Mouse (Mus musculus) adipocyte (in vitro differentiated cells): ENCODE results near the gene Unc13c.

Experiments
- DNase-seq: peaks from one replicate; pipeline ENCODE4 v3.0.0-alpha.2; 2016; ENCODE audit warnings: low spot score

The Unc13c gene

GRCm38 (mm10) chr9:73968641-73969121 is at the start of gene Unc13c:
Unc13c (minus strand) TSS chr9:73968966.
- no peak for DNase-seq

GRCm38 (mm10) chr9:74007976-74008686 is 39.4 kb upstream of the Unc13c start:
- DNase-seq, result no peak

- DNase-seq, result no peak
Observed at GRCm38 (mm10) chr9:74002388-74002990, 33.7 kb upstream of the Unc13c start.

GRCm38 (mm10) chr9:73988096-73988495 is 19.3 kb upstream of the Unc13c start:
- DNase-seq, result no peak

- DNase-seq, result no peak
Observed at GRCm38 (mm10) chr9:73987236-73987635, 18.5 kb upstream of the Unc13c start.

GRCm38 (mm10) chr9:73982597-73983344 is 14.0 kb upstream of the Unc13c start:
- DNase-seq, result peak; percentile 80

- DNase-seq, result peak; percentile 10
Observed at GRCm38 (mm10) chr9:73972327-73972988, 3.7 kb upstream of the Unc13c start.

- DNase-seq, result no peak
Observed at GRCm38 (mm10) chr9:73970717-73971116, 2.0 kb upstream of the Unc13c start.

GRCm38 (mm10) chr9:73965322-73965915 is 3.3 kb downstream of the Unc13c start:
- DNase-seq, result no peak

GRCm38 (mm10) chr9:73962471-73962870 is 6.3 kb downstream of the Unc13c start:
- DNase-seq, result no peak

- DNase-seq, result no peak
Observed at GRCm38 (mm10) chr9:73952331-73952730, 16.4 kb downstream of the Unc13c start.

- no peak for DNase-seq
Observed at GRCm38 (mm10) chr9:73951586-73951985, 17.2 kb downstream of the Unc13c start.

- DNase-seq, result no peak
Observed at GRCm38 (mm10) chr9:73934844-73935243, 33.9 kb downstream of the Unc13c start.

GRCm38 (mm10) chr9:73931988-73932387 is 36.8 kb downstream of the Unc13c start:
- DNase-seq, result no peak

- no peak for DNase-seq
Observed at GRCm38 (mm10) chr9:73927276-73927675, 41.5 kb downstream of the Unc13c start.

GRCm38 (mm10) chr9:73922449-73923115 is 46.2 kb downstream of the Unc13c start:
- DNase-seq, result no peak

GRCm38 (mm10) chr9:73905959-73906358 is 62.8 kb downstream of the Unc13c start:
- DNase-seq, result no peak

GRCm38 (mm10) chr9:73898516-73898915 is 70.2 kb downstream of the Unc13c start:
- no peak for DNase-seq

GRCm38 (mm10) chr9:73896210-73896609 is 72.6 kb downstream of the Unc13c start:
- DNase-seq, result peak; percentile 8

- no peak for DNase-seq
Observed at GRCm38 (mm10) chr9:73883587-73883986, 85.2 kb downstream of the Unc13c start.

- DNase-seq, result peak; percentile 17
Observed at GRCm38 (mm10) chr9:73883143-73883542, 85.6 kb downstream of the Unc13c start.
